Mouse (Mus musculus): ENCODE data around the gene Casd1. TPM values are rescaled to one million over a fixed set of nuclear protein-coding genes. Genes with fewer than 3 reads are reported as not detected.

Casd1 gene
- polyA plus RNA-seq, 1 experiment = 18.2 TPM

GRCm38 (mm10) chr6:4606394-4606793, 5.8 kb downstream of the Casd1 start:
- Histone ChIP-seq H3K4me1 (replicated peaks; ENCODE audit: control insufficient read depth, insufficient read depth, low read length) (peaks cover 3% of the 10 kb centered on the region), H3K27ac (ENCODE audit: control insufficient read depth, insufficient read depth, low read length) (no peak overlapping the region), H3K36me3 (ENCODE audit: control insufficient read depth, insufficient read depth, low read length) (no peaks in the 10 kb centered on the region), H3K4me3 (ENCODE audit: control insufficient read depth, insufficient read depth, low read length) (no peak overlapping the region), H3K27me3 (ENCODE audit: control insufficient read depth, insufficient read depth, low read length) (no peaks in the 10 kb centered on the region)
- TF ChIP-seq POLR2A (IDR thresholded peaks at IDR 0.05; ENCODE audit: control insufficient read depth, extremely low read depth, insufficient read depth, low read length, poor library complexity) (no peak), CTCF (IDR thresholded peaks at IDR 0.05; ENCODE audit: borderline replicate concordance, control insufficient read depth, extremely low read depth, insufficient read depth, low read length, poor library complexity) (no peak)
- DNase-seq = no peak
- 99% methylated on average over 4 of the region's 4 CpGs for WGBS

GRCm38 (mm10) chr6:4610216-4610896, 9.7 kb downstream of the Casd1 start:
- H3K4me3 ChIP-seq (ENCODE audit: control insufficient read depth, insufficient read depth, low read length) = no peak overlapping the region
- TF ChIP-seq CTCF (IDR thresholded peaks at IDR 0.05; ENCODE audit: borderline replicate concordance, control insufficient read depth, extremely low read depth, insufficient read depth, low read length, poor library complexity) (no peak), POLR2A (IDR thresholded peaks at IDR 0.05; ENCODE audit: control insufficient read depth, extremely low read depth, insufficient read depth, low read length, poor library complexity) (no peak)
- no peak for DNase-seq
- H3K4me1 ChIP-seq (replicated peaks; ENCODE audit: control insufficient read depth, insufficient read depth, low read length) = no peaks in the 10 kb centered on the region
- 94% methylated on average over 4 of the region's 4 CpGs for WGBS
- 0 out of 2 replicates have a peak, but pooled peaks cover 3% of the 10 kb centered on the region for H3K36me3 ChIP-seq (ENCODE audit: control insufficient read depth, insufficient read depth, low read length)
- no peaks in the 10 kb centered on the region for H3K27me3 ChIP-seq (ENCODE audit: control insufficient read depth, insufficient read depth, low read length)
- H3K27ac ChIP-seq (ENCODE audit: control insufficient read depth, insufficient read depth, low read length) = no peak overlapping the region

GRCm38 (mm10) chr6:4611853-4612252, 11.2 kb downstream of the Casd1 start:
- Histone ChIP-seq H3K27ac (ENCODE audit: control insufficient read depth, insufficient read depth, low read length) (no peak overlapping the region), H3K36me3 (ENCODE audit: control insufficient read depth, insufficient read depth, low read length) (0 out of 2 replicates have a peak, but pooled peaks cover 3% of the 10 kb centered on the region), H3K27me3 (ENCODE audit: control insufficient read depth, insufficient read depth, low read length) (no peaks in the 10 kb centered on the region), H3K4me1 (replicated peaks; ENCODE audit: control insufficient read depth, insufficient read depth, low read length) (no peaks in the 10 kb centered on the region), H3K4me3 (ENCODE audit: control insufficient read depth, insufficient read depth, low read length) (no peak overlapping the region)
- no peak for DNase-seq
- TF ChIP-seq CTCF (IDR thresholded peaks at IDR 0.05; ENCODE audit: borderline replicate concordance, control insufficient read depth, extremely low read depth, insufficient read depth, low read length, poor library complexity) = no peak
- WGBS = 87% methylated on average over 4 of the region's 4 CpGs

GRCm38 (mm10) chr6:4612431-4612830, 11.8 kb downstream of the Casd1 start:
- no peak for DNase-seq
- 96% methylated on average over 7 of the region's 7 CpGs for WGBS
- H3K4me3 ChIP-seq (ENCODE audit: control insufficient read depth, insufficient read depth, low read length) = no peak overlapping the region
- no peaks in the 10 kb centered on the region for H3K27me3 ChIP-seq (ENCODE audit: control insufficient read depth, insufficient read depth, low read length)
- no peak for TF ChIP-seq POLR2A (IDR thresholded peaks at IDR 0.05; ENCODE audit: control insufficient read depth, extremely low read depth, insufficient read depth, low read length, poor library complexity)
- no peak for TF ChIP-seq CTCF (IDR thresholded peaks at IDR 0.05; ENCODE audit: borderline replicate concordance, control insufficient read depth, extremely low read depth, insufficient read depth, low read length, poor library complexity)
- H3K27ac ChIP-seq (ENCODE audit: control insufficient read depth, insufficient read depth, low read length) = no peak overlapping the region
- no peaks in the 10 kb centered on the region for H3K4me1 ChIP-seq (replicated peaks; ENCODE audit: control insufficient read depth, insufficient read depth, low read length)
- H3K36me3 ChIP-seq (ENCODE audit: control insufficient read depth, insufficient read depth, low read length) = 0 out of 2 replicates have a peak, but pooled peaks cover 3% of the 10 kb centered on the region

GRCm38 (mm10) chr6:4617911-4618310, 17.3 kb downstream of the Casd1 start:
- Histone ChIP-seq H3K36me3 (ENCODE audit: control insufficient read depth, insufficient read depth, low read length) (0 out of 2 replicates have a peak, but pooled peaks cover 3% of the 10 kb centered on the region), H3K4me1 (replicated peaks; ENCODE audit: control insufficient read depth, insufficient read depth, low read length) (no peaks in the 10 kb centered on the region; the same call in 1 of the 2 replicates), H3K27ac (ENCODE audit: control insufficient read depth, insufficient read depth, low read length) (no peak overlapping the region), H3K4me3 (ENCODE audit: control insufficient read depth, insufficient read depth, low read length) (no peak overlapping the region), H3K27me3 (ENCODE audit: control insufficient read depth, insufficient read depth, low read length) (no peaks in the 10 kb centered on the region)
- no peak for DNase-seq
- 60% methylated on average over 10 of the region's 10 CpGs for WGBS
- TF ChIP-seq POLR2A (IDR thresholded peaks at IDR 0.05; ENCODE audit: control insufficient read depth, extremely low read depth, insufficient read depth, low read length, poor library complexity) (no peak), CTCF (IDR thresholded peaks at IDR 0.05; ENCODE audit: borderline replicate concordance, control insufficient read depth, extremely low read depth, insufficient read depth, low read length, poor library complexity) (no peak)

GRCm38 (mm10) chr6:4631464-4631863, 30.8 kb downstream of the Casd1 start:
- Histone ChIP-seq H3K27ac (ENCODE audit: control insufficient read depth, insufficient read depth, low read length) (no peak overlapping the region), H3K4me1 (replicated peaks; ENCODE audit: control insufficient read depth, insufficient read depth, low read length) (no peaks in the 10 kb centered on the region), H3K27me3 (ENCODE audit: control insufficient read depth, insufficient read depth, low read length) (no peaks in the 10 kb centered on the region), H3K4me3 (ENCODE audit: control insufficient read depth, insufficient read depth, low read length) (no peak overlapping the region), H3K36me3 (ENCODE audit: control insufficient read depth, insufficient read depth, low read length) (no peaks in the 10 kb centered on the region)
- no peak for DNase-seq
- TF ChIP-seq CTCF (IDR thresholded peaks at IDR 0.05; ENCODE audit: borderline replicate concordance, control insufficient read depth, extremely low read depth, insufficient read depth, low read length, poor library complexity) (no peak), POLR2A (IDR thresholded peaks at IDR 0.05; ENCODE audit: control insufficient read depth, extremely low read depth, insufficient read depth, low read length, poor library complexity) (no peak)
- 79% methylated on average over 3 of the region's 3 CpGs for WGBS
